Mouse (Mus musculus): Measurements from ENCODE around the gene Sf3a3.

Gene Sf3a3

DNA sequence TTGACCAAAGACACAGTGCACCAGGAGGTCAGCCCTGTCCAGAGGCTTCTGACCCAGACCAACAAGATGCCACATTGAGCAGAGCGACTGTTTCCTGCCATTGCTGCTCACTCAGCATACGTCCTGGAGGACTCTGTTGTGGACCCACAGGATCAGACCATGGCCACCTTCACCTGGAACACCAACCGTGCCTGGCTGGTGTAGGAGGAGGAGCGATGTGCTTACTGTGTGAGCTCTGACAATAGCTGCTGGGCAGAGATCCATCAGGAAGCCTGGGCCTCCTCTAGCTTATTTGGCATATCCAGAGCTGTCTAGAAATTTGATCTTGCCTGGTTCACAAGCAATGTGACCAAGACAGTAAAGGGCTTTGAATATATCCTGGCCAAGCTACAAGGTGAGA, 4.5 kb downstream of the Sf3a3 start:
- in situ Hi-C loops (cut with MboI, MseI): loop anchor here (5.0 to 25.0 kb wide), 3 partner anchors 128 to 1368 kb away; partner anchors contain the start of genes Dnali1, Lsm10 and Snip1

- in situ Hi-C loops (cut with MboI, MseI): loop anchor here (10.0 kb wide), 1 partner anchor 1351 kb away; no protein-coding TSS in a partner anchor
Measured at GRCm38 (mm10) chr4:124726121-124726520, 11.5 kb downstream of the Sf3a3 start.

GRCm38 (mm10) chr4:124736952-124737351, 22.4 kb downstream of the Sf3a3 start:
- in situ Hi-C loops (cut with MboI, MseI): no loop called here

- in situ Hi-C loops (cut with MboI, MseI): no loop called here
Measured at GRCm38 (mm10) chr4:124737486-124737885, 22.9 kb downstream of the Sf3a3 start.

GRCm38 (mm10) chr4:124738013-124738412, 23.4 kb downstream of the Sf3a3 start:
- in situ Hi-C loops (cut with MboI, MseI): no loop called here

DNA sequence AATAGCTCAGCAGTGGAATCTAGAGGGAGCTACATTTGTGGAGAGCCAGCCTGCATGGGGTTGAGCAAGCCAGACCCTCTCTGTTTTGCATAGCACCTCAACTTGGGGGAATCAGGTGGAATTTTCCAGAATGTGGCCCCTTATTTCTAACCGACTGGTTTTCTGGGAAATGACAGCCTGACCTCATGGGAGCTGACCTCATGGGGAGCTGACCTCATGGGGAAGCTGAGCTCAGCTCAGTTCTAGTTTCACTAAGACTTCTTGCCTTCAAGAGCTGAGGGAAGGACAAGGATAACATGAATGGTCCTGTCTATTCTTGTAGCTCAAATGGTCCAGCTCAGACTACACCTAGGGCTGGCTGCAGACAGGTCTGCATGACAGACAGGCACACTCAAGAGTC, 24.2 kb downstream of the Sf3a3 start:
- in situ Hi-C loops (cut with MboI, MseI): no loop called here

DNA sequence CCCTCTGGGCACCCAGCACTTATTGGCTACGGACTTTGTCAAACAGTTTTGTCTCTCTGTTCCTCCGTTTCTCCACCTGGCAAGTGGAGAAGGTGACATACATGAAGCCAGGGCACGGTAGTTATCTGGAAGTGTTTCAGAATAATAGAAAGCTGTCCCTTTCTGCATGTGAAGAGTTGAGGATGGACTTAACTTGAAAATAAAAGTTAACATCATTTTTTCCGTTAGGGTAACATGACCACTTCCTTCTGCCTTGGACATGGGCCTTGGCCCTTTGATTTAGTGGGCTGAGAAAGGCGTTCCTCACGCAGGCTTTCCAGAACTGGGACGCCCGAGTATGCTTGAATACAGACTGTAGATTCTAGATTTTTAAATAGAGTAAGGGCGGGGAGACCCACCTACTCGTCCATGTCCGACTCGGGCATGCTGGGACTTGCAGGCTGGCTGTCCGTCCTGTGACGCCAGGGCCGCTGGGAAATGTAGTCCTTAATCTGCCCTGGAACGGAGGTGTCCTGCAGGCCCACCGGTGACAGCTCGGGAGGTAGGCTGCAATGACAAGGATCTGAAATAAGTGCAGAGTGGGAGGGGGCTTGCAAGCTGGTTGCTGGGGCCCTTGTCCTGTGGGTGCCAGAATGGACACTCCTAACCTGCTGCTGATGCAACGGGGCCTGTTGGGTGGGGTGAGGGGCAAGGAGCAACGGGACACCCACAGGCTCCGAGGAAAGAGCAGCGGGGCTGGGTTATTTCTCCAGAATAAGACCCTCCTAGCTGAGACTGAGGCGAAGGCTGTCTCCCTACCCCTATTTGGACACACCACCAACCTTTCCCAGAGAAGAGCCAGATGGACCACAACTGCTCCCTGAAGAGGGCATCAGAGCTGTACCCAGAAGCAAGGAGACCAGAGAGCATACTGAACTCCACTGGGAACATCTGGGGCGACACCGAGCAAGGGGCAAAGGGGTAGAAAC, 27.1 kb downstream of the Sf3a3 start, which contains the start of gene Inpp5b:
Gene Inpp5b (plus strand): TSS at position 475 of the 968 bp plus-strand sequence.
- in situ Hi-C loops (cut with MboI, MseI): no loop called here

- in situ Hi-C loops (cut with MboI, MseI): no loop called here
Measured at GRCm38 (mm10) chr4:124742839-124743238, 28.3 kb downstream of the Sf3a3 start.

DNA sequence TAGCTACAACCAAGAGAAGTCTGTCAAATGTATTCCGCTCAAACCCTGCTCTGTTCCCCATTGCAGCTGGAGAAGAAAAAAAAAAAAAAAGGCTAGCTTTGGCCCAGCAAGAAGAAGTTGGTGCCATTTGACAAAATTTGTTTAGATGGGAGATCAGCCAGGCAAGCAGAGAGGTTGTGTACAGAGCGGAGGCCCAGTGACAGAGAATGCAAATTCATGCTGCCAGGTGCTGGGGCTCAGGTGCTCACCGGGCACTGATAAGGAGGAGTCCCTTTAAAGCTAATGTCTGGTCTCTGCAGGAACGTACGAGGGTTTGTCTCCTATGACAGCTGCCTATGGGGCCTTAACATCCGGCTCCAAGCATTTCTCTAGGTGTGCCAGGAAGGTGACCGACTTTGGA, 32.0 kb downstream of the Sf3a3 start:
- in situ Hi-C loops (cut with MboI, MseI): no loop called here

DNA sequence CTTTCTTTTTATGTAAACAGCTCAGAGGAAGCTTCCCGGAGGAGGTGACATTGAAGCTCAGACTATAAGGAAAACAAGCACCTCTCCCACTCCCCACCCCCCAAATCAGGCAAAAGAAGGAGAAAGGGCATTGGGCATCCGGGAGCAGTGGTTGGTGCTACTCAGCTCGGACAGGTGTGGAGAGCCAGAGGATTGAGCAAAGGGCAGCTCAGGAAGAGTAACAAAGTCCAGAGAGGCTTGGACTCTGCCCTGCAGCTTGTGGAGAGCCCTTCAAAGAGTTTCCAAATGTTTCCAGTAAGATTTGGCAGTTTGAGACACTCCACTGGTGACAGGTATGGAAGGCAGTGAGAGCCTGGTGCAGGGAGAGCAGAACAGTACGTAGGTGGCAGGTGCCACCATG, 33.3 kb downstream of the Sf3a3 start:
- in situ Hi-C loops (cut with MboI, MseI): no loop called here

DNA sequence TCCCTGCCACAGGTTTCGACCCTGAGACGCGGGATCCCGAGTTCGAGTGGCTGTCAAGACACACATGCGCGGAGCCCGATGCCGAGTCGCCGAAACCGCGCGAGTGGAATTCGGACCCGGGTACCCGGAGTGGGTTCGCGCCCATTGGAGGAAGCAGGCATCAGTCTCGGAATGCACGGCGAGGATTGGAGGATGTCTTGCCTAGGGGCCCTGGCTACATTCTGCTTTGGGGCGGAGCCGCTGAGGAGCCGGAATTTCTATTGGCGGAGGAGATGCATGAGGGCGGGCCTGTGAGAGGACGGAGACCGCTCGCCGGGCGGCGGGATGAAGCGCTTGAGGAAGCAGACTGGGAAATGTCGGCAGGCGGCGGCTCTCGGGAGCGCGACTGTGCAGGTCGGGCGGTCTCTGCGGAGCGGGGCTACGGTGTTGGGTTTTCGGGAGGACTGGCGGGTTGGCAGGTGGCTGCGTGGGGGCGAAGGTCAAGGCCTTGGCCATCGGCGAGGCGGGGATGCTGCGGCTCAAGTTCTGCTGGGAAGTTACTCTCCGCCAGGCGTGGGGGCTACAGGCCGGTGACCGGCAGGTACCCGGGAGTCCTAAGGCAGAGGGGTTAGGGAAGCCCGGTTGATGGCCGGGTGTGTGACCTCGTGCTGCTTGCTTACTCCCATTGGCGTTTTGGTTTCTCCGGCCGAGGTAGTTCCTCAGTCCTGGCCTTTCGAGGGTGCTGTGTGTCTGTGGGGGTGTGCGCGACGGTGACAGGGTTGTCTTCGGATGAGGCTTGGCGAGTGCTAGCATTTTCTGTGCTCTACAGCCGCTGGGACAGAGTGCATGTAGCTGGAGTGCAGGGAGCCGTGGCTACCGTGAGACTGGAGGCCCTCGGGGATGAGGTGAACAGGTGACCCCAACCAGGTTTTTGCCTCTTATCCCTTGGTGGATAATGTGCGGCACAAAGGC, 37.0 kb downstream of the Sf3a3 start:
- in situ Hi-C loops (cut with MboI, MseI): loop anchor here (5.0 kb wide), 1 partner anchor 64 kb away; no protein-coding TSS in a partner anchor

- in situ Hi-C loops (cut with MboI, MseI): loop anchor here (5.0 kb wide), 1 partner anchor 65 kb away; no protein-coding TSS in a partner anchor
Measured at GRCm38 (mm10) chr4:124752281-124753199, 38.0 kb downstream of the Sf3a3 start.

DNA sequence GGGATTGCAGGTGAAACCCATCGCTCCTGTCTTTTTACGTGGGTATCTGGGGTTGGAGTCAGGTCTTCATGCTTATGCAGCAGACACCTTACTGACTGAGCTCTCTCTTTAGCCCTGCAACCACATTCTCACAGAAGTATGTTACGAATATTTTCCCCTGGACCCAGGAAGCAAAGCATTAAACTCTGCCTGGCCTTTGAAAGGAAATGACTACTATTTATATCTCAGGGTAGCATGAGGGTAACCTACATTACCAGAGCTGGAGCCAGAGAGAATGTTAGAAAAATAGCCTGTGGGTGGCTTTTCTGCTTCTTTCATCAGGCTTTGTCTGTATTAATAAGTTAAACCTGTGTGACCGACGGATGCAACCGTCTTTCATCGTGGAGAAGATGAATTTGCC, 41.0 kb downstream of the Sf3a3 start:
- in situ Hi-C loops (cut with MboI, MseI): no loop called here

DNA sequence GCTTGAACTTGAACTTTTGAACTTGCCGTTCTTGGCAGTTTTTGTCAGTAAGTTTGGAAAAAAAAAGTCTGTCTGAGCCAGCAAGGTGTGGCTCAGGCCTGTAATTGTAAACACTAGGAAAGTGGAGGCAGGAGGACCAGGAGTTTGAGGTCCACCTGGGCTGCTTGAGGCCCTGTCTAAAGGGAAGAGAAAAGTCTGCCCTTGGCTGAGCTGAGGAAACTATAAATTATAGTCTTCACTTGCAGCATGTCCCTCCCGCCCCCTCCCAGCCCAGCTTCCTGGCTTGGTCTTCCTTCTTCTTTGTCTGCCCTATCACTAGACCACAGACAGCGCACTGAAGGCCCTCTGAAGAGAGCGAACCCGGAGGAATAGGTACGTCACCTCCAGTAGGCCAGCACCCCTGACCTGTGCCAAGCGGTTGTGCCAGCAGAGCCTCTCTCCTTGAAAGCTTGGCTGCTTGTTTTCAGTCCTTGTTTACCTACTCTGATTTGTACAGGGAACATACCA, 44.8 kb downstream of the Sf3a3 start:
- in situ Hi-C loops (cut with MboI, MseI): no loop called here

- in situ Hi-C loops (cut with MboI, MseI): no loop called here
Measured at GRCm38 (mm10) chr4:124761201-124761600, 46.6 kb downstream of the Sf3a3 start.

- in situ Hi-C loops (cut with MboI, MseI): no loop called here
Measured at GRCm38 (mm10) chr4:124762858-124763452, 48.4 kb downstream of the Sf3a3 start.

DNA sequence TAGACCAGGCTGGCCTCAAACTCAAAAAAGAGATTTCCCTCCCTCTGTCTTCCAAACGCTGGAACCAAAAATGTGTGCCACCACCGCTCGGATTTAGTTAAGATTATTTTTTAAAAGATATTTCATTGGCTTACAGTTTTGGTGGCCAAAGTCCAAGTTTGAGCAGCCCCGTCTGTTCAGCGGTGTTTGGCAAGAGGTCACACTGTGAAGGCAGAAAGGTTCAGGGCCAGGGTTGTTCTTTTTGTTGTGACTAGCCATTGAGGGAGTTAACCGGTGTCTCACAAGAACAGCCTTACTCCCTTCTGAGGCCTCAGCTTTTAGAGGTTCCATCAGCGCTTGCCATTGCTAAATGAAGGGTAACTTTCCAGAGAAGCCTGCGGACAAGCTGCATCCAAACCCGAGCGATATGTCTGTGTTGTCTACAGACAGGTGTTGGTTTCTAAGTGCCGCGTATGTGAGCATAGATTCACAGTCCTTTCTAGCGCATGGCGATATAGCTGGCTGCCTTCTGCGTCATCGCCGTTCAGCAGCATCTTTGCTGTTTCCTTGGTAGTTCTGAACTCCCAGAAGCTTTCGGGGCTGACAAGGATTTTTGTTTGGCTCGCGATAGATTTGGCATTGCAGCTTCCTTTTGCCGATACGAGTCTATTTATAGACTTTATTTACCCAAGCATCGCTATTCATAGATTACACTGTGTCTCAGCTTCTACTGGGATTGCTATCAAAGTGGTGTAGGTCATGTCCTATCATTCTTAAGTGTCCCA, 51.4 kb downstream of the Sf3a3 start:
- in situ Hi-C loops (cut with MboI, MseI): no loop called here

GRCm38 (mm10) chr4:124766566-124766940, 52.0 kb downstream of the Sf3a3 start:
- in situ Hi-C loops (cut with MboI, MseI): no loop called here

- in situ Hi-C loops (cut with MboI, MseI): no loop called here
Measured at GRCm38 (mm10) chr4:124768963-124769591, 54.5 kb downstream of the Sf3a3 start.
